Mouse (Mus musculus) gastrocnemius, adult 18-20 months (tissue): ENCODE results near the gene Rps24. TPM values are rescaled to one million over a fixed set of nuclear protein-coding genes. Genes with fewer than 3 reads are reported as not detected.

ENCODE experiments used
- DNase-seq: peaks from one replicate; pipeline ENCODE4 v3.0.0; 2021; ENCODE audit warnings: low spot score
- total RNA-seq, 2 experiments: library from RNA; stranded (reverse); gene quantifications; 2 replicates each; pipeline ENCODE4 v1.2.3; 2021

Rps24 gene
- total RNA-seq, 2 experiments from 2014 or later: 767 to 782 TPM

GRCm38 (mm10) chr14:24510218-24510617, 23.3 kb downstream of the Rps24 start:
- DNase-seq: no peak

GRCm38 (mm10) chr14:24510679-24511078, 23.8 kb downstream of the Rps24 start:
- peak; percentile 42 for DNase-seq

- DNase-seq: no peak
Observed at GRCm38 (mm10) chr14:24512527-24513161, 25.7 kb downstream of the Rps24 start.

GRCm38 (mm10) chr14:24521597-24521996, 34.7 kb downstream of the Rps24 start:
- no peak for DNase-seq

- no peak for DNase-seq
Observed at GRCm38 (mm10) chr14:24525137-24525536, 38.2 kb downstream of the Rps24 start.

GRCm38 (mm10) chr14:24525677-24526415, 38.9 kb downstream of the Rps24 start:
- no peak for DNase-seq

- no peak for DNase-seq
Observed at GRCm38 (mm10) chr14:24526440-24526839, 39.5 kb downstream of the Rps24 start.

GRCm38 (mm10) chr14:24530228-24530627, 43.3 kb downstream of the Rps24 start:
- DNase-seq: peak; percentile 9

GRCm38 (mm10) chr14:24534865-24535545, 48.1 kb downstream of the Rps24 start:
- DNase-seq: no peak

GRCm38 (mm10) chr14:24542901-24543300, 56.0 kb downstream of the Rps24 start:
- no peak for DNase-seq

GRCm38 (mm10) chr14:24544057-24544456, 57.1 kb downstream of the Rps24 start:
- peak; percentile 10 for DNase-seq

Other genes with a start within 250 kb of the Rps24 start
- 1 to 10 TPM; 5.5 to 6.7 TPM for gene Dlg5, start 241.2 kb upstream of the Rps24 start, total RNA-seq
- not detected for gene E330034G19Rik, start 193.9 kb upstream of the Rps24 start, total RNA-seq
- 1 to 10 TPM; 6.2 to 8.2 TPM for gene Polr3a, start 67 bp upstream of the Rps24 start, total RNA-seq